Mouse (Mus musculus) kidney, postnatal 25 days (tissue): Measurements from ENCODE around the gene Pglyrp3.
"Not testable (repeated sequence)": the region's sequence is repeated elsewhere in the genome, so short reads cannot be mapped to it uniquely, and the experiment has no call there.

ENCODE experiments used
- DNase-seq, 2 experiments: peaks; one replicate each; pipeline ENCODE4 v3.0.0; 2021; ENCODE audit warnings: mixed read lengths in 2 of 2

Gene Pglyrp3

DNA sequence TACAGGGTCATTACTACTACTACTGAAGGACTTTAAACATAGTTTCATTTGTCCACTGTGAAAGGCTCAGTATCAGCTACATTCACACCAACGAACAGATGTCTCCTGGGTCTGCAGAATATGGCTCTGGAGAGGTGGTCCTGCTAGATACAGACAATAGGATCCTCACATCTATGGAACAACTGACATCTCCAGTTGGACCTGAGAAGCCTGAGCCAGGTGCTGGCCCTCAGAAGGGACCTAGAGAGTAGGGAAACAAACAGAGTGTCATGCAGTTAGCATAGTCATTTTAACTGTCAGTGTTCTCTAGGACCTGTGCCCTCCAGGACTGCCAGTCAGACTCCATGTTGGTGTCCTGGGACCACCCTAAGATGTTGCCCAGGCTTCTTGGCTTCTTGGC, at the start of gene Pglyrp3:
Pglyrp3 (plus strand) TSS at position 301 of the 400 bp plus-strand sequence.
- no peak for DNase-seq

DNA sequence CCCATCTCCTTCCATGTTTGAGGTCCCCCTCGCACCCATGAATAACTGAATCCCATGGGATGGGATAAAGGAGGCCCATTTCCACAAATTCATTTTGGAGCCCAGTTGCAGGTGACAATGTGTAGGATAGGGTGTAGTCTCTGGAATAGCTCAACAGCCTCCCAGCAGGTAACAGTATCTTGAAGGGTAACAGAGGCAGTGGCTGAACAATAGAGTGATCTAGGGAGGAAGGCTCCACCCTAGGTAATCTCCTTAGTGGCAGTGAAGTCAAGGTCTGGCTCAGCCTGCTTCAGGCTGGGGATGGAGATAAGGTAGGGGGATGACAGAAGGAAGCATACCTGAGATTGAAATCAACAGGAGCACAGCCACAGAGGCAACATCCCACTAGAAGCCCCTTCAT, 3.4 kb upstream of the Pglyrp3 start:
- no peak for DNase-seq

DNA sequence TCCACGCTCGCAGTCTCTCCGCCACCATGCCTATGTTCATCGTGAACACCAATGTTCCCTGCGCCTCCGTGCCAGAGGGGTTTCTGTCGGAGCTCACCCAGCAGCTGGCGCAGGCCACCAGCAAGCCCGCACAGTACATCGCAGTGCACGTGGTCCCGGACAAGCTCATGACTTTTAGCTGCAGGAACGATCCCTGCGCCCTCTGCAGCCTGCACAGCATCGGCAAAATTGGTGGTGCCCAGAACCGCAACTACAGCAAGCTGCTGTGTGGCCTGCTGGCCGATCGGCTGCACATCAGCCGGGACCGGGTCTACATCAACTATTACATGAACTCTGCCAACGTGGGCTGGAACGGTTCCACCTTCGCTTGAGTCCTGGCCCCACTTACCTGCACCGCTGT, 10.2 kb downstream of the Pglyrp3 start:
- DNase-seq, result not testable (repeated sequence)

DNA sequence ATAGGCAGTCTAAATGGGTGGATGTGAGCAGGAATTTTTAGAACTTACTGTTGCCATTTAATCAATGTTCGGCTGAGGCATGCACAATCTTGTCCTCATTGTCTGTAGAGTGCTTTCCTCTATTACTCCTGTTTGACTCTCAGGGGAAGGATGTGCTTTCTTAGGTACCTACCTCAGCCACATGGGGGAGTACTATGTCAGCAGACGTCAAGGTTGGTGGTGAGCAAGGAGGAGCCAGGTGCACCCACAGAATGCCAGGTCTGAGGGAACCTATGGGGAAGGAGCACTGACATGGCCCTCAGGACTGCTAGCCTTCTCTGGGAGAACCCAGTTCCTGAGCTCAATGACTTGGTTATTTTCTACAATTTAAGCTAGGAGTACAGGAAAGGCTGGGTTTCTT, 18.8 kb downstream of the Pglyrp3 start:
- DNase-seq, result no peak

GRCm38 (mm10) chr3:92033892-92034291, 19.5 kb downstream of the Pglyrp3 start:
- DNase-seq, result no peak

DNA sequence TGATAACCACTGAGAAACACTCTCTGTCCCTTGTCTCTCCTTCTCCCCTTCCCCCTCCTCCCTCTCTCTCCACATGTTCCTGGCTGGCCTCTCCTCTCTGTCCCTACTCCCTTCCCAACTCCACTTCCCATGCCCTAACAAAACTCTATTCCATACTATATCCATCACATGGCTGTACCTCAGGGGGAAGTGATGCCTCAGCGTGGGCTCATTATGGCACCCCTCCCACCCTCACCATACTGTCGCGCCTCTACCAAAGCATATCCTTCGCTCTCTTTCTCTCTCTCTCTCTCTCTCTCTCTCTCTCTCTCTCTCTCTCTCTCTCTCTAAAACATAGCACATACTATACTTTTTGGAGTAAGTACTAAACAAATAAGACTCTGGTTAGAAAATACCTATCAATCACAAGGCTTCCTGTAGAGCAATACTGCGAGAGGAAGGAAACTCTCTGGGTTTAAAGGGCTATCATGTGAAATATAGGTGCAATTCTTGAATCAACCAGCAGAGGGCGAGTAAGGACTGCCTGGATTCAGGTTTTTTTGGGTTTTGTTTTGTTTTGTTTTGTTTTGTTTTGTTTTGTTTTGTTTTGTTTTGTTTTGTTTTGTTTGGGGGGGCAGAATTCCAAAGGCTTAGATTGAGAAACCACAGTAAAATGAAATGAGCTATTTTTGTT, 36.1 kb downstream of the Pglyrp3 start:
- DNase-seq, result peak in 1 of 2 experiments; percentile 54

DNA sequence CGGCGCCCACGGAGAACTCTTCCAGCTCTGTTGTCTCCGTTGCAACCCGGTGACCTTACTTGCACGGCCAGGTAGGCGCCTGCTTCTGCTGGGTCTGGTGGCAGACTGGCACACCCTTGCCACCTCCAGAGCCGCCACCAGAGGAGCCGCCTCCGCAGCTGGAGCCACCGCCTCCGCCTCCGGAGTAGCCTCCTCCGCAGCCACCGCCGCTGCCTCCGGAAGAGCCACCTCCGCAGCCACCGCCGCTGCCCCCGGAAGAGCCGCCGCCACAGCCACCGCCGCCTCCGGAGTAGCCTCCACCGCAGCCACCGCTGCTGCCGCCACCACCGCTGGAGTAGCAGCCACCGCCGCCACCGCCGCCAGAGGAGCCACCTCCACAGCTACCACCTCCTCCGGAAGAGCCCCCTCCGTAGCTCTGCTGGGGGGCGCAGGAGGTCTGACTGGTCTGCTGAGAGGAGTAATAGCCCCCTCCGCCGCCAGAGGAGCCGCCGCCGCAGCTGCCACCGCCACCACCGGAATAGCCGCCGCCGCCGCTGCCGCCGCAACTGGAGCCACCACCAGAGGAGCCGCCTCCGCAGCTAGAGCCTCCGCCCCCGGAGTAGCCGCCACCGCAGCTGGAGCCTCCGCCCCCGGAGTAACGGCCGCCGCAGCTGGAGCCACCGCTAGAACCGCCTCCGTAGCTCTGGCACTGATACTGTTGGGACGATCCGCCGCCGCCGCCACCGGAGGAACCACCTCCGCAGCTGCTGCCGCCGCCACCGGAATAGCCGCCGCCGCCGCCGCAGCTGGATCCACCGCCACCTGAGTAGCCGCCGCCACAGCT, 66.3 kb downstream of the Pglyrp3 start:
- DNase-seq, result peak; percentile 66 to 85
